Mouse (Mus musculus) naive thymus-derived CD4-positive, alpha-beta T cell, adult 2 months (primary cell): ENCODE results near the gene Aldh1b1.
A peak's percentile ranks its signal among the peaks of the same experiment; 100 is the strongest.

ENCODE experiments used
- DNase-seq: peaks from one replicate; pipeline ENCODE4 v3.0.0-alpha.2; 2011; ENCODE audit warnings: low read depth

Gene Aldh1b1

GRCm38 (mm10) chr4:45798964-45799363 is at the start of gene Aldh1b1:
Gene Aldh1b1, plus strand, starts transcription at chr4:45799022.
- DNase-seq, result peak; percentile 59

GRCm38 (mm10) chr4:45749449-45749848 is 49.4 kb upstream of the Aldh1b1 start:
- DNase-seq, result no peak

- no peak for DNase-seq
Observed at GRCm38 (mm10) chr4:45750477-45750876, 48.3 kb upstream of the Aldh1b1 start.

- no peak for DNase-seq
Observed at GRCm38 (mm10) chr4:45753211-45753809, 45.5 kb upstream of the Aldh1b1 start.

- no peak for DNase-seq
Observed at GRCm38 (mm10) chr4:45754171-45754570, 44.7 kb upstream of the Aldh1b1 start.

GRCm38 (mm10) chr4:45755097-45755496 is 43.7 kb upstream of the Aldh1b1 start:
- DNase-seq, result no peak

GRCm38 (mm10) chr4:45755881-45756280 is 42.9 kb upstream of the Aldh1b1 start:
- no peak for DNase-seq

- DNase-seq, result no peak
Observed at GRCm38 (mm10) chr4:45757941-45758340, 40.9 kb upstream of the Aldh1b1 start.

GRCm38 (mm10) chr4:45759411-45759810 is 39.4 kb upstream of the Aldh1b1 start:
- no peak for DNase-seq

- DNase-seq, result no peak
Observed at GRCm38 (mm10) chr4:45762600-45762999, 36.2 kb upstream of the Aldh1b1 start.

GRCm38 (mm10) chr4:45763288-45764140 is 35.3 kb upstream of the Aldh1b1 start:
- DNase-seq, result peak; percentile 40

GRCm38 (mm10) chr4:45764141-45764494 is 34.7 kb upstream of the Aldh1b1 start:
- DNase-seq, result no peak

GRCm38 (mm10) chr4:45765121-45765564 is 33.7 kb upstream of the Aldh1b1 start:
- no peak for DNase-seq

GRCm38 (mm10) chr4:45765565-45766201 is 33.1 kb upstream of the Aldh1b1 start:
- DNase-seq, result peak; percentile 16

GRCm38 (mm10) chr4:45766774-45767173 is 32.0 kb upstream of the Aldh1b1 start:
- DNase-seq, result no peak

GRCm38 (mm10) chr4:45767891-45768558 is 30.8 kb upstream of the Aldh1b1 start:
- DNase-seq, result no peak

- no peak for DNase-seq
Observed at GRCm38 (mm10) chr4:45769141-45769540, 29.7 kb upstream of the Aldh1b1 start.

GRCm38 (mm10) chr4:45769791-45770637 is 28.8 kb upstream of the Aldh1b1 start:
- no peak for DNase-seq

- no peak for DNase-seq
Observed at GRCm38 (mm10) chr4:45770638-45771033, 28.2 kb upstream of the Aldh1b1 start.

- DNase-seq, result no peak
Observed at GRCm38 (mm10) chr4:45771173-45771572, 27.6 kb upstream of the Aldh1b1 start.

- peak; percentile 40 for DNase-seq
Observed at GRCm38 (mm10) chr4:45771619-45772018, 27.2 kb upstream of the Aldh1b1 start.
